ENCODE assay signal across 8 mouse cellular contexts in the genomic region with DNA sequence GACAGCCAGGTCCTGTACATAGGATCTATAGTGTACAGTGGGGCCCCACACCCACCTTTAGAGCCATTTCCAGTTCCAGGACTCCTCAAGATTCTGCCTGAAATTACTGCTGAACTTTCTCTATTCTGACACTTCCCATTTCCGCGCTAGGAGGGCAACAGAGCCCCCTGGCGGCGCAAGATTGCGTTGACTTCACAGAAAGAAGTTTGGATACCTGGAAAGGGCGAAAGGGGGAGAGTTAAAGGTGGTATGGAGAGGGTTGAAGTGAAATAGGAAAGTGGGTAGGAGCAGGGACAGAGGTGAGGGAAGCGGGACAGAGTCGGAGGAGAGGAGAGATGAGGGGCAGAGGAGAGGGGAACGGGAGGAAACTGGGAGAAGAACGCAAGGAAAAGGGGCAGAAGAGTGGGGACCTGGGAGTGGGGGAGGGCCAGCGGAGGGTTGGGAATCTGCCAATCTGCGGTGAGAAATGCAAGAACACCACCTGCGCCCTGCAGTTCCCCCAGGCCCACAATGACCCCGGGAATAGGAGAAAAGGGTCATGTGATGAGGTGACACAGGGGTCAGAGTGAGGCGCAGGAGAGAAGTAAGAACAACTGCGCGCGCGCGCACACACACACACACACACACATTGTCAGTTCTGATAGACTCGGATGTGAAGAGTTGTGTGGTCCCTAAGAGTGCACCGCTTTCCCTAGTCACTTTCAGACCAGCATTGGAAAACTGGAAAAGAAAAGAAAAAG.
DNase-seq lines count a peak whose midpoint lies in the region; ATAC-seq and TF ChIP-seq lines count a peak whose summit lies in the region.

No protein-coding gene starts in this region.

- H3K9ac ChIP-seq in heart, adult 2 months (ENCODE audit: low read depth, low read length): no peak overlapping the region
- no peak overlapping the region for H3K9ac ChIP-seq in liver, postnatal 0 days (replicated peaks)

- no peaks in the 10 kb centered on the region for H3K9me3 ChIP-seq in liver, postnatal 0 days (ENCODE audit: low read length)

- H3K27me3 ChIP-seq in heart, adult 2 months (ENCODE audit: control insufficient read depth, insufficient read depth, low read length): no peaks in the 10 kb centered on the region
- H3K27me3 ChIP-seq in liver, postnatal 0 days (ENCODE audit: insufficient read depth, low read length): 0 out of 2 replicates have a peak, but pooled peaks cover 3% of the 10 kb centered on the region

- peak overlapping the region; percentile 35; the same call in 1 of the 2 replicates for H3K4me2 ChIP-seq in liver, postnatal 0 days (ENCODE audit: low read depth, low read length)

- no peak overlapping the region; the same call in 1 of the 2 replicates for H3K27ac ChIP-seq in heart, adult 2 months
- no peak overlapping the region for H3K27ac ChIP-seq in liver, postnatal 0 days (ENCODE audit: low read depth)

- intact Hi-C loops in heart, adult 2 months (cut with DNase I): no loop called here

- no peak for TF ChIP-seq EP300 in heart, adult 2 months (IDR thresholded peaks at IDR 0.05; ENCODE audit: insufficient read depth, low read depth, low read length)
- no peak for TF ChIP-seq EP300 in liver, postnatal 0 days (IDR thresholded peaks at IDR 0.05; ENCODE audit: low read depth)

- H3K36me3 ChIP-seq in heart, adult 2 months (ENCODE audit: control insufficient read depth, insufficient read depth, low read length): no peaks in the 10 kb centered on the region
- no peaks in the 10 kb centered on the region for H3K36me3 ChIP-seq in liver, postnatal 0 days (replicated peaks; ENCODE audit: insufficient read depth, low read length)

- no peak for TF ChIP-seq POLR2A in heart, adult 2 months (IDR thresholded peaks at IDR 0.05; ENCODE audit: insufficient read depth, low read depth, low read length)

- peak; percentile 45 for DNase-seq in A20 (ENCODE audit: low read depth, low spot score)
- peak; percentile 16 for DNase-seq in MEL-GATA-1-ER (ENCODE audit: extremely low read depth, low read depth)
- peak; percentile 41 to 72 for DNase-seq in heart, adult 2 months
- peak; percentile 28 to 64 for DNase-seq in kidney, adult 8-10 months
- peak; percentile 52 for DNase-seq in liver, postnatal 0 days
- peak; percentile 18 for DNase-seq in ovary, postnatal 14 days (ENCODE audit: low spot score)

- no peak overlapping the region for H3K4me3 ChIP-seq in heart, adult 2 months
- no peak overlapping the region for H3K4me3 ChIP-seq in liver, postnatal 0 days (ENCODE audit: low read depth, low read length)

- TF ChIP-seq CTCF in heart, adult 2 months (IDR thresholded peaks at IDR 0.05): peak; percentile 88
- peak; percentile 76 for TF ChIP-seq CTCF in liver, postnatal 0 days (IDR thresholded peaks at IDR 0.05; ENCODE audit: low read depth)

- H3K79me2 ChIP-seq in heart, adult 2 months (replicated peaks; ENCODE audit: control insufficient read depth, insufficient read depth, low read length): no peaks in the 10 kb centered on the region

- H3K4me1 ChIP-seq in heart, adult 2 months (ENCODE audit: control insufficient read depth, insufficient read depth, low read length): no peaks in the 10 kb centered on the region
- H3K4me1 ChIP-seq in liver, postnatal 0 days (ENCODE audit: insufficient read depth): no peaks in the 10 kb centered on the region; the same call in 1 of the 2 replicates

- peak; percentile 65; the same call in 1 of the 2 replicates for ATAC-seq in common myeloid progenitor, adult 5-6 weeks (replicated peaks; ENCODE audit: low read depth, poor library complexity, severe bottlenecking)
- no peak for ATAC-seq in liver, postnatal 0 days
- no peak for ATAC-seq in erythroblast, adult 5-6 weeks (replicated peaks; ENCODE audit: low FRiP score, poor library complexity, severe bottlenecking)

- WGBS in heart, adult 2 months: 9% methylated on average over 22 of the region's 22 CpGs
- WGBS in liver, postnatal 0 days (ENCODE audit: insufficient replicate concordance): 10% methylated on average over 22 of the region's 22 CpGs
